Mouse (Mus musculus) intestine, embryonic 14.5 days (tissue): ENCODE results near the gene Pla2g2d. TPM values are rescaled to one million over a fixed set of nuclear protein-coding genes. Genes with fewer than 3 reads are reported as not detected.

Experiments
- ATAC-seq: fragments of 200-750 bp; cut with Nextera tagmentation; replicated peaks from 2 replicates; pipeline ENCODE4 v1.8.0; 2017; ENCODE audit warnings: low read depth, moderate number of reproducible peaks, moderate TSS enrichment, moderate library complexity; ENCODE audit not compliant: low FRiP score, low TSS enrichment
- DNase-seq: peaks from one replicate; pipeline ENCODE4 v3.0.0-alpha.2; 2018; ENCODE audit warnings: low spot score
- H3K27ac ChIP-seq: fragments of 300-500 bp; sonication (generic); 2 replicates; pipeline ENCODE4 v1.5.1; 2014; ENCODE audit warnings: low read depth, mild to moderate bottlenecking, control low read depth
- H3K27me3 ChIP-seq: fragments of 300-500 bp; sonication (generic); replicated peaks from 2 replicates; pipeline ENCODE4 v1.6.1; 2014; ENCODE audit warnings: low read length, control low read depth; ENCODE audit not compliant: control insufficient read depth, insufficient read depth
- H3K36me3 ChIP-seq: fragments of 300-500 bp; sonication (generic); 2 replicates; pipeline ENCODE4 v1.6.1; 2014; ENCODE audit warnings: low read length, control low read depth; ENCODE audit not compliant: control insufficient read depth, insufficient read depth
- H3K4me1 ChIP-seq: fragments of 300-500 bp; sonication (generic); replicated peaks from 2 replicates; pipeline ENCODE4 v1.6.1; 2014; ENCODE audit warnings: low read length, control low read depth, mixed read lengths; ENCODE audit not compliant: control insufficient read depth, insufficient read depth
- H3K4me2 ChIP-seq: fragments of 300-500 bp; sonication (generic); 2 replicates; pipeline ENCODE4 v1.6.1; 2014; ENCODE audit warnings: low read length
- H3K4me3 ChIP-seq: fragments of 300-500 bp; sonication (generic); 2 replicates; pipeline ENCODE4 v1.5.1; 2014; ENCODE audit warnings: low read depth, low read length, control low read depth, mixed read lengths
- H3K9ac ChIP-seq: fragments of 300-500 bp; sonication (generic); 2 replicates; pipeline ENCODE4 v1.6.1; 2014; ENCODE audit warnings: mild to moderate bottlenecking, low read length
- H3K9me3 ChIP-seq: fragments of 300-500 bp; sonication (generic); 2 replicates; pipeline ENCODE4 v1.6.1; 2016; ENCODE audit warnings: low read length, control low read depth; ENCODE audit not compliant: control insufficient read depth
- WGBS: fragments of 180-500 bp; shearing (Covaris S2); extraction: QIAGEN DNeasy Blood & Tissue Kit; methylation state at CpG from one replicate; pipeline ENCODE4 v1.1.7; 2014; 5-methylcytosine and 5-hydroxymethylcytosine counted together
- polyA plus RNA-seq: library from polyadenylated mRNA; unstranded; fragments of >200 nt; fragmentation: Nextera tagmentation; extraction: Ambion mirVana; gene quantifications from 2 replicates; pipeline ENCODE4 v1.2.1, GENCODE M21; 2014

The Pla2g2d gene
- polyA plus RNA-seq, 1 experiment from 2014 or later, result 1.1 TPM

DNA sequence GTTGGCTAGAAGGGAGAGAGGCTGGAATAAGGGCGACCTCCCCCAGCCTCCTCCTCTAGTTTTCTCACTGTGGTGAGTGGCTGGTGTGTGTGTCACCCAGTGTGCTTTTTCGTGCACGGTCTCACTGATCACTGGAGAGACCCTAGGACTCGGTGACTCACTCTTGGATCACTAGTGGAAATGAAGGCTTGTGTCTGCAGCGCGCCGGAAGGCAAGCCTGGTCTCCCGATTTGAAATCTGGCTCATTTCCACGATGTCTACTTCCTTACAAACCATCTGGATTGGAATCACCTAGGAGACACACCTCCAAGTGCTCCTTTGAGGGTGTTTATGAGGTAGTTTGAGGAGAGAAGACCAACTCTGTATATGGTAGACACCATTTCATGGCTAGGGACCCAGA lies 28.7 kb upstream of the Pla2g2d start:
- 88% methylated on average over 9 of the region's 9 CpGs for WGBS
- H3K4me2 ChIP-seq, result no peak overlapping the region
- no peaks in the 10 kb centered on the region for H3K27me3 ChIP-seq
- H3K36me3 ChIP-seq, result no peaks in the 10 kb centered on the region
- no peak overlapping the region for H3K4me3 ChIP-seq
- no peaks in the 10 kb centered on the region; the same call in 1 of the 2 replicates for H3K4me1 ChIP-seq
- DNase-seq (no peak), ATAC-seq (no peak)
- H3K9ac ChIP-seq, result no peak overlapping the region
- no peaks in the 10 kb centered on the region for H3K9me3 ChIP-seq
- H3K27ac ChIP-seq, result no peak overlapping the region

DNA sequence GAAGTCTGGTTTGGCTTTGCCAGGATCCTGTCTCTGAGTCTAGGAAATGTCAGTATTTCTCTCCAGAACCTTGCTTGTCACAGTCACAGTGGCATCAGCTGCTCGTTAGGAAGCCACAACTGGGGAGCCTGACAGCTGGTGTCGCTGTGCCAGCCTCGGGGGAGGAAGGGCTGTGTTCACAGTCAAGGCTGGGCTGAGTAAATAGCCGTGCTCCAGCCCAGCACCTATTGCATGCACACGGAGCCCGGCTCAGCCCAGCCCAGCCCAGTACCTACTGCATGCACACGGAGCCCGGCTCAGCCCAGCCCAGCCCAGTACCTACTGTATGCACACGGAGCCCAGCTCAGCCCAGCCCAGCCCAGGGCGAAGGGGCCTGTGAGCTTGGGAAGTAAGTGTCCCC lies 27.7 kb upstream of the Pla2g2d start:
- H3K9ac ChIP-seq, result no peak overlapping the region
- H3K4me1 ChIP-seq, result no peaks in the 10 kb centered on the region; the same call in 1 of the 2 replicates
- H3K27ac ChIP-seq, result no peak overlapping the region
- H3K9me3 ChIP-seq, result no peaks in the 10 kb centered on the region
- DNase-seq (no peak), ATAC-seq (no peak; the same call in 1 of the 2 replicates)
- H3K4me3 ChIP-seq, result no peak overlapping the region
- no peaks in the 10 kb centered on the region for H3K27me3 ChIP-seq
- H3K36me3 ChIP-seq, result no peaks in the 10 kb centered on the region
- no peak overlapping the region for H3K4me2 ChIP-seq
- WGBS, result 69% methylated on average over 10 of the region's 10 CpGs

DNA sequence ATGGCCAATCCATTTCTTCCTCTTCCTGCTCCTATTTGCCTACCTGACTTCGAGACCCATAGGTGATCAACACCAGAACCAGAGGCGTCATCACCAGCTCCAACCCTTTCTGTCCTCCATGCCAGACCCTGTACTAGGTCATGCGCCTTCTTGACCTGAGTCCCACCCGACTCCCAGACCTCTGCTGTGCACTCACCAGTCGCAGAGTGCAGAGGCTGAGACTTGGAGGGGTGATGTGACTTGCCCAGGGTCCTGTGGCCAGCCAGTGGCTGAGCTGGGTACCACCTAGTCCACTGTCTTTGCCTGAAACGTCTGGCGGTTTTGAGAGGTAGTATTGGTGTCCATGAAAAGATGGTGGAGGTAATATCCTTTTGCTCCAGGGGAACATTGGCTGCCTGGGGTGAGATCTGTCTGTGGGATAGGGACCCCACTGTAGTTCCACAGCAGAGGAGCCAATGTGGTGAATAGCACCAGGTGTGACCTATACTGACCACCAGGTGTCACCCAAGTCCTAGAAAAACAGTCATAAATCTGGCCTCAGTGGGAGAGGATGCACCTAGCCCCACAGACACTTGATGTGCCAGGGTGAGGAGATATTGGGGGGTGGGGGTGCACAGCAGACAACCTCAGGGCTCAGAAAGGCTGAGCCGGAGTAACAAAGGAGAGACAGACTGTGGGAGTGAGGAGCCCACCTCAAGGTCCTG lies 27.0 kb upstream of the Pla2g2d start:
- no peak overlapping the region for H3K9ac ChIP-seq
- H3K4me3 ChIP-seq, result no peak overlapping the region
- no peak overlapping the region for H3K27ac ChIP-seq
- DNase-seq (peak; percentile 67), ATAC-seq (peak; percentile 52; the same call in 1 of the 2 replicates)
- no peak overlapping the region for H3K4me2 ChIP-seq
- no peaks in the 10 kb centered on the region for H3K36me3 ChIP-seq
- WGBS, result 57% methylated on average over 8 of the region's 8 CpGs
- no peaks in the 10 kb centered on the region for H3K27me3 ChIP-seq
- H3K9me3 ChIP-seq, result no peaks in the 10 kb centered on the region
- H3K4me1 ChIP-seq, result no peaks in the 10 kb centered on the region; the same call in 1 of the 2 replicates

DNA sequence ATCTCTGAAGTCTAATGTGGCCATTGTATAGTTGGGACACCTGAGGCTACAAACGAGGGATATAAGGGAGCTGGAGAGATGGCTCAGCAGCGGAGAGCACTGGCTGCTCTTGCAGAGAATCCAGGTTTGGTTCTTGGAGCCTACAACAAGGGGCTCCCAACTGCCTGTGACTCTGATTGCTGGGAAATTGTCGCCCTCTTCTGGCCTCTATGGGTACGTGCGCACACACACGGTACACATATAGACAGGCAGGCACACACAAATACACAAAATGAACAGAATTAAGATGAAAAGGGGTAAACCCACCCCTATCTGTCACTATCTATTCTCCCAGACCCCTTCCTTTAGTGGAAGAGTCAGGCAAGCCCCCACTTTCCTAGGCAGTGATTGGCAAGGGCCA lies 22.9 kb upstream of the Pla2g2d start:
- no peaks in the 10 kb centered on the region for H3K27me3 ChIP-seq
- no peak overlapping the region for H3K4me3 ChIP-seq
- H3K4me1 ChIP-seq, result 0 out of 2 replicates have a peak, but pooled peaks cover 3% of the 10 kb centered on the region
- no peak for DNase-seq
- ATAC-seq, result no peak
- WGBS, result 88% methylated on average over 6 of the region's 6 CpGs
- H3K36me3 ChIP-seq, result no peaks in the 10 kb centered on the region
- no peak overlapping the region for H3K4me2 ChIP-seq
- no peaks in the 10 kb centered on the region for H3K9me3 ChIP-seq
- H3K9ac ChIP-seq, result no peak overlapping the region
- H3K27ac ChIP-seq, result no peak overlapping the region

DNA sequence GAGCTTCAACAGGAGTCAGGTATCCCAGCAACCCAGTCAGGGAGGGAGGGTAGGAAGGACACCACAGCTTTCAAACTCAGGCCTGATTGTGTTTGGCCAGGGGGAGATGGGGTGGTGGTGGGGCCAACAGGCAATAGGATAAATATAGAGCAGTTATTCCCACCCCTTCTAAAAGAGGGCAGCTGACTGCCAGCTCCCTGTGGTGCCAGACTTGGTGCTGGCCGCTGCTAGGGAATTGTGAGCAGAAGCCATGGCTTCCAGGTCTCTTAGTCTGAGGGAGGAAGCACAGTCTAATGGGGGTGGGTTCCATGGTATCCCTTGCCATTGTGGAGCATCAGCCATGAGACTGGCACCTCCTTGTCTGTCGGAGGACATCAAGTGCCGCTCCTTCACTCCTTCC lies 21.9 kb upstream of the Pla2g2d start:
- no peak overlapping the region for H3K4me3 ChIP-seq
- no peaks in the 10 kb centered on the region for H3K27me3 ChIP-seq
- WGBS, result 81% methylated on average over 3 of the region's 3 CpGs
- 0 out of 2 replicates have a peak, but pooled peaks cover 3% of the 10 kb centered on the region for H3K4me1 ChIP-seq
- no peaks in the 10 kb centered on the region for H3K9me3 ChIP-seq
- no peak for DNase-seq
- no peak overlapping the region for H3K9ac ChIP-seq
- no peak for ATAC-seq
- no peak overlapping the region for H3K27ac ChIP-seq
- H3K36me3 ChIP-seq, result no peaks in the 10 kb centered on the region
- H3K4me2 ChIP-seq, result no peak overlapping the region

DNA sequence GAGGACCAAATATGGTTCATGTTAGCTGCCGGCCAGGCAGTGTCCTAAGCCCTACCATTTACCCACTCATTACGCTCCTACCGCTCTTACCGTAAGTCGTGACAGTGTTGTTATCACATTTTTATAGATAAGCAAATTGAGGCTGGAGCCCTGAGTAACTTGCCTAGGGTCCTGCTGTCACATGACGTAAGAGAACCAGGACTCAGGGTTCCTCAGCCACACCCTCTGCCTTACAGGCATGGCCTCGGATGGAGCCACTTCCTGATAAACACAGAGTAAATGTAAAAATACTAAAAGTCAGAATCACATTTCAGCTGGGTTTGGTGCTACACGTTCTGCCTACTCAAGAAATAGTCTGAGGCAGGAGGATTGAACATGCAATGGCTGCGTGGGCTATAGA lies 21.1 kb upstream of the Pla2g2d start:
- H3K4me1 ChIP-seq, result 0 out of 2 replicates have a peak, but pooled peaks cover 3% of the 10 kb centered on the region

DNA sequence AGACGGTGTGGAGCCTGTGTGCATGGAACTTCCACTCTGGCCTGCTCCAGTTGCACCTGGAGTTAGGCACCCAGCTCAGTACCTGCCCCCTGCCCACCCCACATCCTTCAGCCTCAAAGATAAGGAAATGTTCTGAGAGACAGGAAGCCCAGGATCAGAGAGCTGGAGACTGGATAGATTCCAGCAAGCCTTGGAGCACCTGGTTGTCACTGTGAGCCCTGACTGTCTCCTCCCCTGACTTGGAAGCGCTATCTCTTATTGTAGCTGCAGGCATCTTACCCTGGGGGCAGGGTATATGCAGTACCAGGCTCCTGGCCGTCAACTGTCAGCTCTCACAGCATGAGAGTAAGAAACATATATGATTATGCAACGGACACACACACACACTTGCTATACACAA lies 20.1 kb upstream of the Pla2g2d start:
- 0 out of 2 replicates have a peak, but pooled peaks cover 3% of the 10 kb centered on the region for H3K4me1 ChIP-seq
- no peak for ATAC-seq
- no peak overlapping the region for H3K27ac ChIP-seq
- H3K4me3 ChIP-seq, result no peak overlapping the region
- H3K36me3 ChIP-seq, result no peaks in the 10 kb centered on the region
- H3K4me2 ChIP-seq, result no peak overlapping the region
- no peaks in the 10 kb centered on the region for H3K9me3 ChIP-seq
- 67% methylated on average over 4 of the region's 4 CpGs for WGBS
- no peaks in the 10 kb centered on the region for H3K27me3 ChIP-seq
- DNase-seq, result no peak
- H3K9ac ChIP-seq, result no peak overlapping the region

More for the DNA sequence above, 21.1 kb upstream of the Pla2g2d start:
- H3K9ac ChIP-seq, result no peak overlapping the region
- H3K36me3 ChIP-seq, result no peaks in the 10 kb centered on the region
- no peak for ATAC-seq
- no peaks in the 10 kb centered on the region for H3K27me3 ChIP-seq
- 73% methylated on average over 9 of the region's 9 CpGs for WGBS
- H3K4me2 ChIP-seq, result no peak overlapping the region
- H3K9me3 ChIP-seq, result no peaks in the 10 kb centered on the region
- no peak overlapping the region for H3K27ac ChIP-seq
- no peak overlapping the region for H3K4me3 ChIP-seq
- no peak for DNase-seq

DNA sequence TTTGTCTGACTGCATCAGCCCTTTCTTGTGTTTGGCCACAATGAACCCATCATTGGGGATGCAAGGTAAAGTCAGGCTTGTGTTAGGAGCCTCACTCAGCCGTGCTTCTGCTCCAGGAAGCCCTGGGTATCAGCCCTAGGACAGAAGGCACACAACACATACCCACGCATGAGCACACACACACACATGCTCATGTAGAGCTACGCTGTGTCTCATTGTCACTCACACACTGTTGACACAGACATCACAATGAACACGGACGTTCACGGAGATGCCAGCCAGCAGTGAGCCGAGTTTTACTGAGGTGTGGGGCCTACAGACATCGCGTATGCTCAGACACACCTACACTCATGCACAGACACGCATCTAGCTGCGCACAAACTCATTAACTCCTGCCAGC lies 19.6 kb upstream of the Pla2g2d start:
- H3K27ac ChIP-seq, result no peak overlapping the region
- H3K4me1 ChIP-seq, result 0 out of 2 replicates have a peak, but pooled peaks cover 3% of the 10 kb centered on the region
- no peaks in the 10 kb centered on the region for H3K27me3 ChIP-seq
- no peaks in the 10 kb centered on the region for H3K9me3 ChIP-seq
- no peak overlapping the region for H3K4me2 ChIP-seq
- ATAC-seq (no peak), DNase-seq (no peak)
- H3K36me3 ChIP-seq, result no peaks in the 10 kb centered on the region
- WGBS, result 85% methylated on average over 11 of the region's 11 CpGs
- H3K9ac ChIP-seq, result no peak overlapping the region
- H3K4me3 ChIP-seq, result no peak overlapping the region

DNA sequence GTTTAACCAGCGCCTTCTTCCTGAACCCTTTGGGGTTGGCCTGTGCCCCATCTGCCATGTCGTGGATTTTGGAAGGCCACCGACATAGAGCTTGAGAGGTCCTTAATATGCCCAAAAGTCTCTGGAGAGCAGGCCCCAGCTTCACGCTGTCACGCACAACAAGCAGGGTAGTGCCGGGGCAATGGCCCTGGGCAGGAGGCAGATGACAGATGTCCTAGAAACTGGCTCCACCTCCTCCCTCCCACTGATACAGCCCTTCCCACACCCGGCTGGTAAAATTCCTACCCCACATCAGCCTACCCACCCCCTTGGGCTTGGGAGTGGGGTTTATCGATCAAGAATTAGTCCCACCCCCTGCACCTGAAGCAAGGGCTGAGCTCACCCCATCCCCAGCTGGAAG lies 18.1 kb upstream of the Pla2g2d start, which contains the start of gene Pla2g2f:
Gene Pla2g2f (minus strand): TSS at position 211 of the 400 bp plus-strand sequence.
- Histone ChIP-seq H3K4me1 (0 out of 2 replicates have a peak, but pooled peaks cover 3% of the 10 kb centered on the region), H3K4me3 (no peak within 1 kb of the TSS), H3K4me2 (no peak within 1 kb of the TSS)

More for the DNA sequence above, 18.1 kb upstream of the Pla2g2d start, which contains the start of gene Pla2g2f:
- H3K9me3 ChIP-seq, result no peaks in the 10 kb centered on the region
- H3K27ac ChIP-seq, result no peak within 1 kb of the TSS
- no peak for ATAC-seq
- no peaks in the 10 kb centered on the region for H3K27me3 ChIP-seq
- no peaks in the 10 kb centered on the region for H3K36me3 ChIP-seq
- WGBS, result 87% methylated on average over 8 of the region's 8 CpGs
- DNase-seq, result no peak
- no peak within 1 kb of the TSS for H3K9ac ChIP-seq
